Mouse (Mus musculus) heart, postnatal 4 days (tissue): ENCODE data around the gene Ptgds. TPM values are rescaled to one million over a fixed set of nuclear protein-coding genes. Genes with fewer than 3 reads are reported as not detected.

Experiments
- microRNA-seq, 2 experiments: library from miRNA; unstranded; fragments of <30 nt; microRNA quantifications; one replicate each; pipeline ENCODE4 v1.2.0; 2021 to 2022
- total RNA-seq, 2 experiments: library from RNA; stranded (reverse); gene quantifications; 2 replicates each; pipeline ENCODE4 v1.2.3; 2021

Gene Ptgds
- total RNA-seq, 2 experiments from 2014 or later, result 117 to 137 TPM

Small RNA genes within 50 kb of the gene (microRNA-seq; reads per million reads assigned to microRNA genes)
- 0.69 to 0.82 reads per million in 2 experiments for gene Mir3087

Other genes starting within 250 kb of the Ptgds start
- 100 to 1,000 TPM; 415 to 442 TPM for gene Tubb4b, start 245.3 kb downstream of the Ptgds start, total RNA-seq
- not detected for gene Slc34a3, start 235.7 kb downstream of the Ptgds start, total RNA-seq
- gene Rnf224, start 233.3 kb downstream of the Ptgds start, total RNA-seq, result not detected
- gene Rnf208, start 227.8 kb downstream of the Ptgds start, total RNA-seq, result 1 to 10 TPM; 1.5 to 3.0 TPM
- gene Cysrt1, start 227.6 kb downstream of the Ptgds start, total RNA-seq, result not detected
- 1 to 10 TPM; 1.3 to 1.8 TPM for gene AL732309.1, start 223.2 kb downstream of the Ptgds start, total RNA-seq
- 10 to 100 TPM; 16.9 to 18.1 TPM for gene Tmem203, start 214.6 kb downstream of the Ptgds start, total RNA-seq
- gene Tprn, start 207.4 kb downstream of the Ptgds start, total RNA-seq, result 1 to 10 TPM; 4.9 to 5.7 TPM
- 10 to 100 TPM; 60.0 to 62.0 TPM for gene Ssna1, start 197.6 kb downstream of the Ptgds start, total RNA-seq
- 10 to 100 TPM; 49.7 to 53.1 TPM for gene Anapc2, start 197.6 kb downstream of the Ptgds start, total RNA-seq
- gene Tmem210, start 181.9 kb downstream of the Ptgds start, total RNA-seq, result not detected
- not detected for gene Lrrc26, start 180.1 kb downstream of the Ptgds start, total RNA-seq
- gene Grin1, start 150.9 kb downstream of the Ptgds start, total RNA-seq, result not detected
- 10 to 100 TPM; 27.2 to 28.6 TPM for gene Man1b1, start 137.7 kb downstream of the Ptgds start, total RNA-seq
- gene Dpp7, start 113.7 kb downstream of the Ptgds start, total RNA-seq, result 1 to 10 TPM; 4.7 to 5.2 TPM
- gene Uap1l1, start 104.4 kb downstream of the Ptgds start, total RNA-seq, result 1 to 10 TPM; 7.3 to 9.5 TPM
- gene Sapcd2, start 97.7 kb downstream of the Ptgds start, total RNA-seq, result 10 to 100 TPM in 1 of 2 experiments, 1 to 10 TPM in 1; 8.7 to 10.8 TPM
- 1 to 10 TPM; 5.7 to 8.5 TPM for gene Entpd2, start 74.2 kb downstream of the Ptgds start, total RNA-seq
- gene Npdc1, start 70.7 kb downstream of the Ptgds start, total RNA-seq, result 10 to 100 TPM; 33.1 to 35.2 TPM
- under 1 TPM in 1 of 2 experiments, not detected in 1; 0.11 TPM for gene Fut7, start 46.8 kb downstream of the Ptgds start, total RNA-seq
- gene Abca2, start 41.3 kb downstream of the Ptgds start, total RNA-seq, result 10 to 100 TPM; 19.4 to 20.7 TPM
- 1 to 10 TPM; 2.8 to 4.1 TPM for gene Clic3, start 13.2 kb downstream of the Ptgds start, total RNA-seq
- gene Paxx, start 9.0 kb downstream of the Ptgds start, total RNA-seq, result 10 to 100 TPM; 30.5 to 32.8 TPM
- not detected for gene Lcn12, start 23.9 kb upstream of the Ptgds start, total RNA-seq
- gene Fbxw5, start 30.7 kb upstream of the Ptgds start, total RNA-seq, result 10 to 100 TPM; 93.6 to 98.6 TPM
- under 1 TPM in 1 of 2 experiments, not detected in 1; 0.45 TPM for gene C8g, start 31.7 kb upstream of the Ptgds start, total RNA-seq
- 10 to 100 TPM; 13.2 to 15.8 TPM for gene Traf2, start 76.9 kb upstream of the Ptgds start, total RNA-seq
- 100 to 1,000 TPM; 151 to 152 TPM for gene Edf1, start 87.8 kb upstream of the Ptgds start, total RNA-seq
- gene Mamdc4, start 104.8 kb upstream of the Ptgds start, total RNA-seq, result 1 to 10 TPM; 1.4 to 2.3 TPM
- gene Phpt1, start 105.2 kb upstream of the Ptgds start, total RNA-seq, result 100 to 1,000 TPM; 100 to 101 TPM
- gene Ajm1, start 111.7 kb upstream of the Ptgds start, total RNA-seq, result under 1 TPM; 0.14 to 0.41 TPM
- 10 to 100 TPM; 51.4 to 61.5 TPM for gene Rabl6, start 138.5 kb upstream of the Ptgds start, total RNA-seq
- gene Ccdc183, start 147.6 kb upstream of the Ptgds start, total RNA-seq, result not detected
- 10 to 100 TPM; 22.2 to 24.0 TPM for gene Tmem141, start 152.0 kb upstream of the Ptgds start, total RNA-seq
- gene Fcna, start 158.0 kb upstream of the Ptgds start, total RNA-seq, result 1 to 10 TPM; 1.3 to 1.4 TPM
- gene Lcn8, start 183.1 kb upstream of the Ptgds start, total RNA-seq, result under 1 TPM; 0.72 to 0.74 TPM
- not detected for gene Lcn5, start 187.9 kb upstream of the Ptgds start, total RNA-seq
- not detected for gene Lcn6, start 206.7 kb upstream of the Ptgds start, total RNA-seq
- not detected for gene Lcn10, start 212.7 kb upstream of the Ptgds start, total RNA-seq
- not detected for gene Obp2a, start 230.0 kb upstream of the Ptgds start, total RNA-seq
- 10 to 100 TPM; 13.7 to 17.1 TPM for gene Bmyc, start 236.7 kb upstream of the Ptgds start, total RNA-seq